16 mouse cellular contexts compared by ENCODE assay signal in the genomic region with DNA sequence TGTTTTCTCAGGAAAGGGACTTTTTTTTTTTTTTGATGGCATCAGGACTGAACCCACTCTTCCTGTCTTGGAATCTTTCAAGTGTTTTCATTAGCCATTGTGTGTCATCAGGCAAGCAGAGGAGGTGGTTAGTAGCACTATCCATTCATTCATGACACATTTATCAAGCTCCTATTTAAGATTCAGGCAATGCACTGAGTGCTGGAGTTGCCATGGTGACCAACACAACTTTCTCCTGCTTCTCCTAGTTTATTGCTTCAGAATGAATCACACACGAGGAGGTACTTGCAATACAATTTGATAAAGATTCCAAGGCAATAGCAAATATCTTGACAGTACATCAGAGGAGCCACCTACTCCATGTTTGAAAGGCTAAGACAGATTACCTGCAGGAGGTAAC. TPM values are rescaled to one million over a fixed set of nuclear protein-coding genes. Genes with fewer than 3 reads are reported as not detected.
DNase-seq lines count a peak whose midpoint lies in the region; ATAC-seq lines count a peak whose summit lies in the region.
"Had no signal": no experiment of that assay in that cellular context is flagged by ENCODE, and none has a peak within 500 bp of the region (broad histone marks: within the 10 kb centered on the region; RNA-seq: fewer than 3 reads in every experiment).

No protein-coding gene starts in this region.

- WGBS in hindbrain, embryonic 13.5 days = 12% methylated on average over 1 of the region's 1 CpGs
- 35% methylated on average over 1 of the region's 1 CpGs for WGBS in hindbrain, embryonic 12.5 days
- 16% methylated on average over 1 of the region's 1 CpGs for WGBS in neural tube, embryonic 12.5 days

- H3K4me2 ChIP-seq in hindbrain, embryonic 13.5 days = no peak overlapping the region
- H3K4me2 ChIP-seq in hindbrain, embryonic 12.5 days (replicated peaks) = no peak overlapping the region
- H3K4me2 ChIP-seq in neural tube, embryonic 12.5 days (replicated peaks) = no peak overlapping the region
- H3K4me2 ChIP-seq: heart, embryonic 15.5 days; midbrain, embryonic 12.5 days had no signal

- no peaks in the 10 kb centered on the region for H3K27me3 ChIP-seq in hindbrain, embryonic 13.5 days
- H3K27me3 ChIP-seq in hindbrain, embryonic 12.5 days = no peaks in the 10 kb centered on the region
- H3K27me3 ChIP-seq in neural tube, embryonic 12.5 days (replicated peaks) = no peaks in the 10 kb centered on the region
- H3K27me3 ChIP-seq: heart, embryonic 15.5 days; midbrain, embryonic 12.5 days had no signal

- H3K4me3 ChIP-seq in hindbrain, embryonic 13.5 days = no peak overlapping the region
- no peak overlapping the region for H3K4me3 ChIP-seq in hindbrain, embryonic 12.5 days
- H3K4me3 ChIP-seq in neural tube, embryonic 12.5 days = no peak overlapping the region
- H3K4me3 ChIP-seq: erythroblast, embryonic 14.5 days; heart, embryonic 15.5 days; midbrain, embryonic 12.5 days had no signal

- no peaks in the 10 kb centered on the region for H3K9me3 ChIP-seq in hindbrain, embryonic 13.5 days
- H3K9me3 ChIP-seq in hindbrain, embryonic 12.5 days (replicated peaks) = no peaks in the 10 kb centered on the region
- no peaks in the 10 kb centered on the region for H3K9me3 ChIP-seq in neural tube, embryonic 12.5 days
- H3K9me3 ChIP-seq: heart, embryonic 15.5 days; midbrain, embryonic 12.5 days had no signal

- ATAC-seq in hindbrain, embryonic 13.5 days (ENCODE audit: low FRiP score) = peak; percentile 46
- ATAC-seq in hindbrain, embryonic 12.5 days (ENCODE audit: low FRiP score) = no peak
- ATAC-seq in granulocyte monocyte progenitor cell, adult 5-6 weeks (replicated peaks; ENCODE audit: poor library complexity, severe bottlenecking) = peak; percentile 38
- peak; percentile 61; the same call in 1 of the 2 replicates for ATAC-seq in neural tube, embryonic 12.5 days (ENCODE audit: low FRiP score, low read depth)

- H3K9ac ChIP-seq in hindbrain, embryonic 13.5 days = no peak overlapping the region
- no peak overlapping the region for H3K9ac ChIP-seq in hindbrain, embryonic 12.5 days
- no peak overlapping the region for H3K9ac ChIP-seq in neural tube, embryonic 12.5 days
- H3K9ac ChIP-seq: heart, embryonic 15.5 days; liver, embryonic 14.5 days; midbrain, embryonic 12.5 days had no signal

- no peaks in the 10 kb centered on the region for H3K36me3 ChIP-seq in hindbrain, embryonic 13.5 days
- H3K36me3 ChIP-seq in hindbrain, embryonic 12.5 days = no peaks in the 10 kb centered on the region
- no peaks in the 10 kb centered on the region for H3K36me3 ChIP-seq in neural tube, embryonic 12.5 days
- H3K36me3 ChIP-seq: heart, embryonic 15.5 days; midbrain, embryonic 12.5 days had no signal

- peaks cover 16% of the 10 kb centered on the region; the same call in 1 of the 2 replicates for H3K4me1 ChIP-seq in hindbrain, embryonic 13.5 days (replicated peaks)
- peaks cover 6% of the 10 kb centered on the region; the same call in 1 of the 2 replicates for H3K4me1 ChIP-seq in hindbrain, embryonic 12.5 days
- H3K4me1 ChIP-seq in neural tube, embryonic 12.5 days = 0 out of 2 replicates have a peak, but pooled peaks cover 5% of the 10 kb centered on the region
- H3K4me1 ChIP-seq: midbrain, embryonic 12.5 days had no signal

- peak overlapping the region; percentile 60 for H3K27ac ChIP-seq in hindbrain, embryonic 13.5 days
- H3K27ac ChIP-seq in hindbrain, embryonic 12.5 days = no peak overlapping the region
- H3K27ac ChIP-seq in neural tube, embryonic 12.5 days = no peak overlapping the region
- H3K27ac ChIP-seq: heart, embryonic 15.5 days; liver, embryonic 14.5 days; midbrain, embryonic 12.5 days had no signal

- DNase-seq in NIH3T3 (ENCODE audit: low read depth) = peak; percentile 87
- no peak for DNase-seq in urinary bladder, postnatal 25 days (ENCODE audit: low spot score)
- DNase-seq in urinary bladder, postnatal 10 days (ENCODE audit: low spot score) = no peak
- no peak for DNase-seq in kidney, postnatal 14 days
- DNase-seq: cerebellum, postnatal 14 days; kidney, postnatal 36 days; thymus, postnatal 25 days had no signal

RNA-seq across cellular contexts. Expression of a gene that starts 8.0 kb away (rescaled TPM):
- not detected in 2 replicates for polyA plus RNA-seq in hindbrain, embryonic 13.5 days (2015; fragmentation: Nextera tagmentation; extraction: Ambion mirVana)
- not detected in 2 replicates for polyA plus RNA-seq in hindbrain, embryonic 12.5 days (2016; fragmentation: Nextera tagmentation; extraction: Ambion mirVana)
- not detected in 2 replicates for total RNA-seq in granulocyte monocyte progenitor cell, adult 5-6 weeks (2014; fragmentation: Nextera tagmentation)
- not detected in 2 replicates for total RNA-seq in granulocyte monocyte progenitor cell, adult 5-6 weeks (2017)
- polyA plus RNA-seq in neural tube, embryonic 12.5 days (2016; fragmentation: Nextera tagmentation; extraction: Ambion mirVana) = not detected in 2 replicates
- polyA plus RNA-seq: erythroblast, embryonic 14.5 days; heart, embryonic 15.5 days; midbrain, embryonic 12.5 days; small intestine, adult 2 months had no signal

RNA-seq across cellular contexts. Expression of a gene that starts 37.1 kb away (rescaled TPM):
- polyA plus RNA-seq in hindbrain, embryonic 13.5 days (2015; fragmentation: Nextera tagmentation; extraction: Ambion mirVana) = not detected in 2 replicates
- not detected in 2 replicates for polyA plus RNA-seq in hindbrain, embryonic 12.5 days (2016; fragmentation: Nextera tagmentation; extraction: Ambion mirVana)
- total RNA-seq in granulocyte monocyte progenitor cell, adult 5-6 weeks (2014; fragmentation: Nextera tagmentation) = not detected in 2 replicates
- not detected in 2 replicates for total RNA-seq in granulocyte monocyte progenitor cell, adult 5-6 weeks (2017)
- not detected in 2 replicates for polyA plus RNA-seq in neural tube, embryonic 12.5 days (2016; fragmentation: Nextera tagmentation; extraction: Ambion mirVana)
- polyA plus RNA-seq: erythroblast, embryonic 14.5 days; heart, embryonic 15.5 days; midbrain, embryonic 12.5 days had no signal

RNA-seq across cellular contexts. Expression of a gene that starts 43.7 kb away (rescaled TPM):
- polyA plus RNA-seq in hindbrain, embryonic 13.5 days (2015; fragmentation: Nextera tagmentation; extraction: Ambion mirVana) = not detected in 2 replicates
- not detected in 2 replicates for polyA plus RNA-seq in hindbrain, embryonic 12.5 days (2016; fragmentation: Nextera tagmentation; extraction: Ambion mirVana)
- not detected in 2 replicates for total RNA-seq in granulocyte monocyte progenitor cell, adult 5-6 weeks (2014; fragmentation: Nextera tagmentation)
- 0.05 TPM in 1 of 2 replicates, not detected in the other for total RNA-seq in granulocyte monocyte progenitor cell, adult 5-6 weeks (2017)
- not detected in 2 replicates for polyA plus RNA-seq in neural tube, embryonic 12.5 days (2016; fragmentation: Nextera tagmentation; extraction: Ambion mirVana)
- polyA plus RNA-seq: erythroblast, embryonic 14.5 days; liver, embryonic 14.5 days; midbrain, embryonic 12.5 days; small intestine, adult 2 months had no signal
